Mouse (Mus musculus) kidney, adult 2 months (tissue): Measurements from ENCODE around the gene Cpt1a. TPM values are rescaled to one million over a fixed set of nuclear protein-coding genes. Genes with fewer than 3 reads are reported as not detected.

ENCODE experiments used
- DNase-seq: peaks from one replicate; pipeline ENCODE4 v3.0.0; 2021
- H3K27ac ChIP-seq: fragments of 200-500 bp; 2 replicates; pipeline ENCODE4 v1.5.1; 2012; ENCODE audit warnings: low read depth, low read length, control low read depth, inconsistent platforms; ENCODE audit not compliant: insufficient read depth
- H3K27me3 ChIP-seq: fragments of 200-500 bp; replicated peaks from 2 replicates; pipeline ENCODE4 v1.6.1; 2012; ENCODE audit warnings: mild to moderate bottlenecking, moderate library complexity, low read length, inconsistent platforms; ENCODE audit not compliant: control insufficient read depth, insufficient read depth
- H3K36me3 ChIP-seq: fragments of 200-500 bp; 2 replicates; pipeline ENCODE4 v1.6.1; 2012; ENCODE audit warnings: mild to moderate bottlenecking, moderate library complexity, low read length, inconsistent platforms; ENCODE audit not compliant: control insufficient read depth, insufficient read depth
- H3K4me1 ChIP-seq: fragments of 200-500 bp; 2 replicates; pipeline ENCODE4 v1.6.1; 2011; ENCODE audit warnings: low read length; ENCODE audit not compliant: control insufficient read depth, insufficient read depth
- H3K4me3 ChIP-seq: fragments of 200-500 bp; 2 replicates; pipeline ENCODE4 v1.5.1; 2011; ENCODE audit warnings: mild to moderate bottlenecking, low read depth, low read length, control low read depth; ENCODE audit not compliant: insufficient read depth
- CTCF ChIP-seq: fragments of 200-500 bp; conservative IDR thresholded peaks from 2 replicates; pipeline ENCODE4 v1.5.1; 2011; ENCODE audit warnings: low read depth, mild to moderate bottlenecking, control low read depth, low read length, moderate library complexity, mixed read lengths; ENCODE audit not compliant: insufficient read depth, insufficient read length
- POLR2A ChIP-seq: fragments of 200-500 bp; IDR thresholded peaks from one replicate; pipeline ENCODE4 v1.6.1; 2011; ENCODE audit warnings: low read depth, low read length, control low read depth
- WGBS: fragments of 180-500 bp; shearing (Covaris S2); methylation state at CpG from one replicate; pipeline ENCODE4 v1.1.7; 2018; 5-methylcytosine and 5-hydroxymethylcytosine counted together
- polyA plus RNA-seq: library from polyadenylated mRNA; depleted of rRNA; stranded (reverse); fragments of >200 nt; gene quantifications from 2 replicates; pipeline ENCODE4 v1.2.3, GENCODE M21; 2012

Cpt1a gene
- polyA plus RNA-seq, 1 experiment, result 232 TPM

- H3K27me3 ChIP-seq, result no peaks in the 10 kb centered on the region
- no peak for DNase-seq
- H3K4me1 ChIP-seq, result peaks cover 25% of the 10 kb centered on the region
- peak overlapping the region; percentile 97 for H3K27ac ChIP-seq
- H3K4me3 ChIP-seq, result peak overlapping the region; percentile 40
- H3K36me3 ChIP-seq, result no peaks in the 10 kb centered on the region
- TF ChIP-seq CTCF, result no peak
- no peak for TF ChIP-seq POLR2A
- 7% methylated on average over 15 of the region's 15 CpGs for WGBS
Observed at GRCm38 (mm10) chr19:3325771-3326478, 3.8 kb downstream of the Cpt1a start.

- peak; percentile 94 for DNase-seq
- Histone ChIP-seq H3K36me3 (no peaks in the 10 kb centered on the region), H3K27me3 (no peaks in the 10 kb centered on the region), H3K4me3 (no peak overlapping the region), H3K4me1 (peaks cover 26% of the 10 kb centered on the region), H3K27ac (peak overlapping the region; percentile 97)
- WGBS, result 35% methylated on average over 12 of the region's 12 CpGs
- TF ChIP-seq POLR2A, result no peak
- TF ChIP-seq CTCF, result no peak
Observed at GRCm38 (mm10) chr19:3326479-3327047, 4.4 kb downstream of the Cpt1a start.

GRCm38 (mm10) chr19:3333247-3333646 lies 11.1 kb downstream of the Cpt1a start:
- Histone ChIP-seq H3K27ac (peak overlapping the region; percentile 80), H3K36me3 (no peaks in the 10 kb centered on the region), H3K4me1 (peaks cover 65% of the 10 kb centered on the region), H3K27me3 (no peaks in the 10 kb centered on the region), H3K4me3 (no peak overlapping the region)
- TF ChIP-seq CTCF (0 out of 2 replicates have a peak, but pooled peaks have one; percentile 0), POLR2A (no peak)
- 24% methylated on average over 6 of the region's 6 CpGs for WGBS
- DNase-seq, result peak; percentile 96

- H3K4me1 ChIP-seq, result peaks cover 63% of the 10 kb centered on the region
- 33% methylated on average over 17 of the region's 17 CpGs for WGBS
Observed at GRCm38 (mm10) chr19:3333694-3334515, 11.8 kb downstream of the Cpt1a start.

GRCm38 (mm10) chr19:3334550-3334949 lies 12.4 kb downstream of the Cpt1a start:
- Histone ChIP-seq H3K36me3 (no peaks in the 10 kb centered on the region), H3K27me3 (no peaks in the 10 kb centered on the region), H3K4me3 (no peak overlapping the region), H3K27ac (peak overlapping the region; percentile 27), H3K4me1 (peaks cover 64% of the 10 kb centered on the region)
- WGBS, result 52% methylated on average over 4 of the region's 4 CpGs
- DNase-seq, result no peak
- TF ChIP-seq CTCF (no peak), POLR2A (no peak)

More at GRCm38 (mm10) chr19:3333694-3334515, 11.8 kb downstream of the Cpt1a start:
- peak overlapping the region; percentile 89 for H3K27ac ChIP-seq
- no peaks in the 10 kb centered on the region for H3K36me3 ChIP-seq
- H3K27me3 ChIP-seq, result no peaks in the 10 kb centered on the region
- H3K4me3 ChIP-seq, result peak overlapping the region; percentile 15
- peak; percentile 84 for DNase-seq
- no peak for TF ChIP-seq POLR2A
- TF ChIP-seq CTCF, result no peak

- TF ChIP-seq CTCF (no peak), POLR2A (no peak)
- Histone ChIP-seq H3K36me3 (no peaks in the 10 kb centered on the region), H3K27ac (no peak overlapping the region), H3K4me3 (no peak overlapping the region), H3K27me3 (no peaks in the 10 kb centered on the region), H3K4me1 (peaks cover 57% of the 10 kb centered on the region)
- 30% methylated on average over 1 of the region's 1 CpGs for WGBS
- DNase-seq, result no peak
Observed at GRCm38 (mm10) chr19:3335917-3336316, 13.8 kb downstream of the Cpt1a start.
